Mouse (Mus musculus) ES-Bruce4 (cell line): Measurements from ENCODE around the gene Adk. TPM values are rescaled to one million over a fixed set of nuclear protein-coding genes. Genes with fewer than 3 reads are reported as not detected.

Source experiments
- H3K27ac ChIP-seq: 2 replicates; pipeline ENCODE4 v1.5.1; 2012; ENCODE audit warnings: low read length, inconsistent platforms; ENCODE audit not compliant: insufficient read depth
- H3K27me3 ChIP-seq: 2 replicates; pipeline ENCODE4 v1.6.1; 2012; ENCODE audit warnings: mild to moderate bottlenecking, low read length, inconsistent platforms; ENCODE audit not compliant: control insufficient read depth, poor library complexity, insufficient read depth, severe bottlenecking
- H3K36me3 ChIP-seq: 2 replicates; pipeline ENCODE4 v1.6.1; 2012; ENCODE audit warnings: inconsistent platforms, mild to moderate bottlenecking, low read length, moderate library complexity; ENCODE audit not compliant: control insufficient read depth, poor library complexity, insufficient read depth, severe bottlenecking
- H3K4me1 ChIP-seq: one replicate; pipeline ENCODE4 v1.8.1; 2011; ENCODE audit warnings: low read length; ENCODE audit not compliant: control insufficient read depth, insufficient read depth
- H3K4me3 ChIP-seq: 2 replicates; pipeline ENCODE4 v1.5.1; 2011; ENCODE audit warnings: low read depth, mild to moderate bottlenecking, low read length
- H3K9ac ChIP-seq: 2 replicates; pipeline ENCODE4 v1.6.1; 2012; ENCODE audit warnings: low read depth, mild to moderate bottlenecking, inconsistent platforms; ENCODE audit not compliant: poor library complexity, severe bottlenecking
- H3K9me3 ChIP-seq: replicated peaks from 2 replicates; pipeline ENCODE4 v1.6.1; 2012; ENCODE audit warnings: mild to moderate bottlenecking, low read length, inconsistent platforms; ENCODE audit not compliant: control insufficient read depth, poor library complexity, insufficient read depth, severe bottlenecking
- CTCF ChIP-seq: IDR thresholded peaks from one replicate; pipeline ENCODE4 v1.8.1; 2011; ENCODE audit warnings: low read depth, low read length
- EP300 ChIP-seq: IDR thresholded peaks from 2 replicates; pipeline ENCODE4 v1.6.1; 2011; ENCODE audit warnings: low read depth, low read length; ENCODE audit not compliant: insufficient read depth
- POLR2A ChIP-seq: IDR thresholded peaks from one replicate; pipeline ENCODE4 v1.8.1; 2011; ENCODE audit warnings: low read length; ENCODE audit not compliant: insufficient read depth
- polyA plus RNA-seq: library from polyadenylated mRNA; stranded (reverse); fragments of >200 nt; gene quantifications from 2 replicates; pipeline ENCODE4 v1.2.4, GENCODE M21; 2011; ENCODE audit warnings: low read depth; ENCODE audit not compliant: missing spikeins, insufficient read depth, insufficient read length

Gene Adk
- polyA plus RNA-seq, 1 experiment = 110 TPM

DNA sequence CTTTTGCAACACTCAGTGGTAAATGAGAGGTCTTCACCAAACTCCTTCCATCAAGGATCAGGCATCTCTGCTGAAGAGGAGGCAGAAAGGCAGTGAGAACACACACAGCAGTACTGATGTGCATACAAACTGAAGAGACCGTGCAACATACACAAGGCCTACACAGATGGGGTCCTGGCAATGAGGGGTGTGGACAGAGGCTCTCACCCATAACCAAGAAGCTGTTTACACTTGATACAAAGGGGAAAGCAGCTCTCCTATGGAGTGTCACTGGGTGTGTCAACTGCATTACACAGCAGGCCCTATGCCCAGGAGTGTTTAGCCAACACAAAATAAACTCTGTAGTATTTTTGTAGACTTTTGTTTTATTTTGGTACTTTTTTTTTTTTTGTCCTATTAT, 59.1 kb downstream of the Adk start:
- no peak overlapping the region for H3K9ac ChIP-seq
- H3K36me3 ChIP-seq = peaks cover 2% of the 10 kb centered on the region
- H3K27me3 ChIP-seq = no peaks in the 10 kb centered on the region
- H3K4me1 ChIP-seq = peaks cover 2% of the 10 kb centered on the region
- H3K4me3 ChIP-seq = no peak overlapping the region
- H3K27ac ChIP-seq = no peak overlapping the region
- no peaks in the 10 kb centered on the region for H3K9me3 ChIP-seq
- TF ChIP-seq POLR2A (no peak), CTCF (no peak), EP300 (no peak)

DNA sequence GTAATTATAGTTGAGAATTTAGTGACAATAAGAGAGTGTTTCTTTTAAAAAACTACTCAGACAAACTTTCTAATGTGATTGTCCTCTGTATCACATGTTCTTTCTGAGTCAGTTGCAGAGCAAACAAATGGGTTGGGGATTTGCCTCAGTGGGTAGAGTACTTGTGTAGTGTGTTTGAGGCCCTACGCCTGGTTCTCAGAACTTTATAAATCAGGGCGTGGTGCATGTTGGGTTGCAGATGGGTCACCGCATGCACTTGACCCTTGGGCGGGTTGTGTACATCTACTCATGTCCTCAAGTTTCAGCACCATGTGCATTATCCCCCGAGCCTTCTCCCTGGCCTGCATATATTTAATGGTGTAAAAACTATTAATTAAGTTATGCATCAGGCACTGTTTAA, 59.8 kb downstream of the Adk start:
- Histone ChIP-seq H3K27me3 (no peaks in the 10 kb centered on the region), H3K36me3 (no peaks in the 10 kb centered on the region), H3K27ac (no peak overlapping the region), H3K4me3 (no peak overlapping the region), H3K9ac (no peak overlapping the region), H3K9me3 (no peaks in the 10 kb centered on the region), H3K4me1 (peaks cover 2% of the 10 kb centered on the region)
- TF ChIP-seq EP300 = no peak
- no peak for TF ChIP-seq CTCF
- TF ChIP-seq POLR2A = no peak

DNA sequence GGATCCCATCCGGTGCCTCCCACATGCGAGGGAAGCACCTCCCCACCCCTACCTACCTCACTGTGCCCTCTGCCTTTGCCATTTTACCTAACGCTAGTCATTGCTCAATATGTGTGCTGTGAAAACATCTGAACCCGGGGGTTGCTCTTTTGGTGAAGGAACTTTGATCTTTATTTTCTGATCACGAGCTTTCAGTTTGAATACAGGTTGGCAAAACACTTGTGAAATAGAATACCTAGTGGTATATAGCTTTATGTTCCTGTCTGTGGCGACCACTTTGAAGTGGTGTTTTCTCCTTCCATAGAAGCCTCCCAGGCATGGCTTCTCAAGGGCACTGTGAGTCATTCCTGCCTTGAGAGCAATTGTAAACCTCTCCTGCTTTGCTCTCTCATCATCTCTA, 60.4 kb downstream of the Adk start:
- TF ChIP-seq POLR2A (no peak), EP300 (no peak), CTCF (no peak)

DNA sequence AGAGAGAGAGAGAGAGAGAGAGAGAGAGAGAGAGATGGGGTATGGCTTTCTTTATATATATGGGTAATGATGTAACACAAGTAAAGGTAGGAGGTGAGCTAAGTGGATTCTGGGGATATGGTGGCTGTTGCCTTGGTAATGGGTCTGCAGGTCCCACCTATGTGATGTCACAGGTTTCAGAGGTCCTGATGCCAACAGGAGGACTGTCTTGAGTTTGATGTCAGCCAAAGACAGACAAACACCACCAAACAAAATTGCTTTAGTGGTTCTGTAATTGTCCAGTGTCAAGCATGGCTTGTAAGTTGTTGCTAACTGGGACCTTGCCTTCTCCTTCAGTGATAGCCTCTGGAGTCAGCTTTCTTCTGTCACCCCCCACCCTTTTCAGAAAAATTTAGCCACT, 62.0 kb downstream of the Adk start:
- Histone ChIP-seq H3K36me3 (no peaks in the 10 kb centered on the region), H3K9me3 (no peaks in the 10 kb centered on the region), H3K9ac (no peak overlapping the region), H3K4me1 (peaks cover 2% of the 10 kb centered on the region), H3K27me3 (no peaks in the 10 kb centered on the region), H3K4me3 (no peak overlapping the region), H3K27ac (no peak overlapping the region)
- TF ChIP-seq POLR2A = no peak

More for the DNA sequence above, 60.4 kb downstream of the Adk start:
- Histone ChIP-seq H3K9me3 (no peaks in the 10 kb centered on the region), H3K36me3 (no peaks in the 10 kb centered on the region), H3K9ac (no peak overlapping the region), H3K4me1 (peaks cover 2% of the 10 kb centered on the region), H3K27ac (no peak overlapping the region), H3K27me3 (no peaks in the 10 kb centered on the region), H3K4me3 (no peak overlapping the region)

DNA sequence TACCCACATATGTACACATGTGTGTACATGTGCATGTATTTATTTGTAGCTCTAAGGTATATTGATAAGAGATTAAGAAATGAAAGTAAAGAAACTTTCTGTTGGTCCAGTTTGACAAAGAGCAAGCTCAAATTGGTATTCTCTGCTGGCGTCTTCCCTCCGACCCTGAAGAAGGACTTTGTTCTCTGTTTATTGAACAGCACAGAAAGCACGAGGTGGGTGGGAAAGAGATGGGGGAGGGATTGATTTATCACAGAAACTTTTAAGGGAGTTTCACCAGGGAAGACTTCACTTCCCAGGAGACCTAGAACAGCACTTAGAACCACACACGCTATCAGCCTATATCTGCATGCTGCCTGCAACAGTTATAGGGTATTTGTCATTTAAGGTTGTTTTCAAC, 62.9 kb downstream of the Adk start:
- Histone ChIP-seq H3K27me3 (no peaks in the 10 kb centered on the region), H3K36me3 (no peaks in the 10 kb centered on the region), H3K9ac (no peak overlapping the region), H3K4me3 (no peak overlapping the region), H3K4me1 (peaks cover 2% of the 10 kb centered on the region), H3K27ac (no peak overlapping the region), H3K9me3 (no peaks in the 10 kb centered on the region)
- TF ChIP-seq CTCF (no peak), EP300 (no peak), POLR2A (no peak)

DNA sequence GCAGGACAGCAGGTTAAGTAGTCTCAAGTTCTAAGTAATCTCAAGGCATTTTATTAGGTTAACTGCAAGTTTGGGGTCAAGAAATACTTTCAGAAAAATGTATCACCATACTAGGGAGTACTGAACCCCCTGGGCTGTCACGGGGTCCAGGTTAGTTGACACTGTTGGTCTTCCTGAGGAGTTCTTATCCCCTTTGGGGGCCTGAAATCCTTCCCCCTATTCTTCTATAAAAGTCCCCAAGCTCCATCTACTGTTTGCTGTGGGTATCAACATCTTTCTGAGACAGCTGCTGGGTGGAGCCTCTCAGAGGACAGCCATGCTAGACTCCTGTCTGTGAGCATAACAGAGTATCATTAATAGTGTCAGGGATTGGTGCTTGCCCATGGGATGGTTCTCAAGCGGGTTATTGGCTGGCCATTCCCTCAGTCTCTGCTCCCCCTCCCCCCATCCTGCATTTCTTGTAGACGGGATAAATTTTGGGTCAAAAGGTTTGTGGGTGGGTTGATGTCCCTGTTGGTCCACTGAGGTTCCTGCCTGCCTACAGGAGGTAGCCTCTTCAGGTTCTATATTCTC, 63.6 kb downstream of the Adk start:
- H3K4me3 ChIP-seq = no peak overlapping the region
- TF ChIP-seq POLR2A = no peak
- no peak for TF ChIP-seq CTCF
- no peak for TF ChIP-seq EP300
- no peak overlapping the region for H3K27ac ChIP-seq
- no peak overlapping the region for H3K9ac ChIP-seq
- H3K36me3 ChIP-seq = no peaks in the 10 kb centered on the region
- H3K27me3 ChIP-seq = no peaks in the 10 kb centered on the region
- H3K4me1 ChIP-seq = peaks cover 2% of the 10 kb centered on the region
- no peaks in the 10 kb centered on the region for H3K9me3 ChIP-seq
